Mouse (Mus musculus) gastrocnemius, postnatal 10 days (tissue): Measurements from ENCODE around the gene Rexo5. TPM values are rescaled to one million over a fixed set of nuclear protein-coding genes. Genes with fewer than 3 reads are reported as not detected.

ENCODE experiments used
- DNase-seq: peaks from one replicate; pipeline ENCODE4 v3.0.0; 2021; ENCODE audit warnings: mixed read lengths
- total RNA-seq, 2 experiments: library from RNA; stranded (reverse); gene quantifications; 2 replicates each; pipeline ENCODE4 v1.2.3; 2021

Rexo5 gene
- total RNA-seq, 2 experiments from 2014 or later: 1.9 to 2.9 TPM

DNA sequence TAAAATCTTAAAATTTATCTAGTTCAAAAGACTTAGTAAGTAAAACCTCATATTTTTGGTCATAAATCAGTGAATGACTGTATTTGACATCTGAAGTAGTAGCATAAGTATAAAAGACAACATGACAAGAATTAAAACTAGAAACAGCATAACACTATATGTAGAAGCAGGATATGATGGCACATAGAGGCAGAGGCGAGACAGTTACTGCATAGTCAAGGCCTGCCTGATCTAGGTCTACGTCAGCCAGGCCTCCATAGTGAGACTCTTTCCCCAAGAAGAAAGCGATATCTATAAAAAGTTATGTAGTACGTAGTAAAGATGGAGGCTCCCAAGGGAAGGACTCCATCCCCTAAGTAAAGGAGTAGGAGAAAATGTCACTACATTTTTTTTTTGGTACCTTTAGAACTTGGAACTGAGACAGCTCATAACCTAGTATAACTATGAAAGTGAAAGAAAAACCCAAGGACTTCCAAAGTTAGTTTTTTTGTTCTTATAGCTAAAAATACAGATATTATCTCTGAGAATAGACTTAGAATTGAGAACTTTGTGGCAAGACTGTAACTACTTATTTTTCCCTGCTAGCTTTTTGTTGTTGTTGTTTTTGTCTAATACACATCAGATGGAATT, 48.1 kb downstream of the Rexo5 start:
- no peak for DNase-seq

DNA sequence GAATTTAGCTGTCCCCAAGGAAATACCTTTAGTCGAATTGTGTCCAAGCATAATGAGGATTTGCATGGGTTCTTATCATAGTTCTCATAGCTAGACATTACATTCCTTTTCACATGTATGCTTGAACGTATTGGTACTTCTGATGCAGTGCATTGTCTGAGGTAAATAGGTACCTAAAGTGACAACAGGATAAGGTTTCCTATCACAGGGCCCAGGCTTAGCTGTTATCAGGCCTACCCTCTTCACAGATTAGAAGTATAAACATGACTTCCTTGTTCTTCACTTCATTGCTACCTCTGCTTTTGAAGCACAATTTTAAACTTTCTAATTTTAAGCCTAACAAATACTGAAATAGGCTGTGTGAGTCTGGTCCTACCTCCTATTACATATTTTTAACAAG, 51.7 kb downstream of the Rexo5 start:
- no peak for DNase-seq

GRCm38 (mm10) chr7:119847396-119847795, 53.6 kb downstream of the Rexo5 start:
- no peak for DNase-seq

GRCm38 (mm10) chr7:119849096-119849495, 55.3 kb downstream of the Rexo5 start:
- peak; percentile 73 for DNase-seq

DNA sequence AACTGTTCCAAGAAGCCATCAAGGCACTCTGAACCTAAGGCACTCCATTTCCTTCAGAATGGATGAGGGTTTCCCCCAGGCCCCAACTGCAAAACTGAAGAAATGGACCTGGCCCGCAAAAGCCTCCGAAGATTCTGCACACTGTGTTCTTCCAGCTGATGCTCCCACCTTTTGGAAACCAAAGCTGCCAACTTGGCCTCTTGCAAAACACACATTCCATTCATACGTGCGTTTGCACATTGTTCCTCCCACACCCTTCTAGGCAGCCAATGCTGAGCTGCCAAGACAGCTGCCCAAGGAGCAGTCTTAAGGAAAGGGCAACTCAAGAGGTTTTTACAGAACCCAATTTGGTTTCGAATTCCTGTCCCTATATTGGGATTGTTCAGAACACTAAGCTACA, 56.9 kb downstream of the Rexo5 start:
- DNase-seq: peak; percentile 5

DNA sequence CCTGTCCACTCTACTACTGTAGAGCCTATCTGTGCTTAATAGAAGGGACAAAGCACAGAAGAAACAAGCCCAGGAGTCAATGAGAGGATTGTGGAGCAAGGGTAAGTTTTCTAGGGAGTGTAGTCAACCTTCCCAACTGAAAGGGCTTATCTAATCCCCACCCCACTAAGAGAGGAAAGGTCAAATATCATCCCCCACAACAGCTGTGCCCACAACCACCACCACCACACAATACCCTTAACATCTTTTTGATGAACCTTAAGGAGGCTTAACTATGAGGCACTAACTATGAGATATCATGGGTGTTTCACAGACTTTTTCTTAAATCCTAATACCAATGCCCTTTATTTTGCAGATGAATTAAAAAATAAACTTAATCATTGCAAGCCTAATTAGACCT, 58.7 kb downstream of the Rexo5 start:
- DNase-seq: no peak

- no peak for DNase-seq
Measured at GRCm38 (mm10) chr7:119853186-119853585, 59.4 kb downstream of the Rexo5 start.

- DNase-seq: no peak
Measured at GRCm38 (mm10) chr7:119854362-119854761, 60.6 kb downstream of the Rexo5 start.

DNA sequence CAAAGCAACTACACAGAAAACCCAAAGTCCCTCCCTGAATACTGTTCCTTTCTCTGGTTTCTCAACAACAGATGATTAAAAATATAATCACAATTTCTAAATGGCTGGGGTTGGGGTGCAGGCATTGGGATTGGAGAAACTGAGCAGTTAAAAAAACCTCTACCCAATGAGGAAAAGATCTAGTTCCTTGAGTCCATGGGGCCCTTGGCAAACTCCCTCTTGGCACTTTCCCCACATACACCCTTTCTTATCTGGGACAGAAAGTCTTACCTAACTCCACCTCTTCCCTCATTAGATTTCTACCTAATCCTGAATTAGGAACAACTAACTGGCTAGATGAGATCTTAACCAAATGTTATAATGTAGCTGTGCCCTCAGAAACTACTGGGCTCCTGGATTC, 61.2 kb downstream of the Rexo5 start:
- DNase-seq: no peak

- DNase-seq: no peak
Measured at GRCm38 (mm10) chr7:119859476-119859875, 65.7 kb downstream of the Rexo5 start.

GRCm38 (mm10) chr7:119860116-119860515, 66.3 kb downstream of the Rexo5 start:
- DNase-seq: no peak

DNA sequence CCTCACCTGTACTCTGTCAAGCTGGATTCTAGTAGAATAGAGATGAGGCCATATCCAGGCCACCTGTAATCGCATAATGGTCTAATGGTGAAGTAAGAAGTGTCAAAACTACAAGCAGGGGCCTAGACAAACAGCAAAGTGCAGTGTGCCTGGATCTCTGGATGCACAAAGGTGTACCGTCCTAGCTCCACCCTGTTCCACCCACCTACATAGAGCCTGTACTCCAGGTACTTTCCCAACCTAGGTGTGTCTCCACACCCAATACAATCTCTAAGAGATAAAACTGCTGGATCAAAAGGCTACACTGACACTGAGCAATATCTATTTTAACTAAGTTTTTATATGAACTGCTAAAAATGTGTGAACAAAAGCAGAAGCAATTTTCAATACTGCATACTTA, 66.7 kb downstream of the Rexo5 start:
- no peak for DNase-seq

DNA sequence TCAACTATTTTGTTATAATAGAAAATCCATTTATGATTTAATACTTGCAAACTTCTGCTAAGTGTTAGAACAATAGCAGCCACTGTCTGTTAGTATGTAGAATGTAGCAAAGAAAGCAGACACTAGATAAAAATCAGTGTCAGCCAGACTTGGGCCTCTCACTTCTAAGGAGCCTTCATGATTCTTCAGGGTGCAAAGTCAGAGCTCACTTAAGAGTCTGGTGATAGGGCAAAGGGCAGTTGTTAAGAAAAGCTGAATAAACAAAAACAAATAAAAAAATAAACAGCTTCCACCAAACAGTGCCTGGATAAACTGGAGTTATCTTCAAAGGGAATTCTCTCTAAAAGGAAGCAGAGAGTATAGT, 67.1 kb downstream of the Rexo5 start:
- DNase-seq: no peak

- DNase-seq: peak; percentile 10
Measured at GRCm38 (mm10) chr7:119861335-119862091, 67.7 kb downstream of the Rexo5 start.

GRCm38 (mm10) chr7:119862167-119862566, 68.4 kb downstream of the Rexo5 start:
- DNase-seq: no peak

DNA sequence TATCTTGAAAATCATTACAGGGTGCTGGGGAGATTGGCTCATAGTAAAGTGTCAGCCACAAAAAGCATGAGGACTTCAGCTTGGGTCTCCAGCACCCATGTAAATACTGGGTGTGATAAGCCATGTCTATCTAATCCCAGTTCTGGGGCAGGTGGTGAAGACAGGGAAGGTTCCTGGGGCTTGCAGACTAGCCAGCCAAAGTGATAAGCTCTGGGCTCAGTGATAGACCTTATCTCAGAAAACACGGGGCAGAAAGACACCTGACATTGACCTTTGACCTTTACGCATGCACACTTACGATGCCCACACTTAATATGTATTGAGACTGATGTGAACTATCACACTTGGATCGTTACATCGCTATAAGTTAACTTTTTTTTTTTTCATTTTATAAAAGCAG, 70.7 kb downstream of the Rexo5 start:
- no peak for DNase-seq

DNA sequence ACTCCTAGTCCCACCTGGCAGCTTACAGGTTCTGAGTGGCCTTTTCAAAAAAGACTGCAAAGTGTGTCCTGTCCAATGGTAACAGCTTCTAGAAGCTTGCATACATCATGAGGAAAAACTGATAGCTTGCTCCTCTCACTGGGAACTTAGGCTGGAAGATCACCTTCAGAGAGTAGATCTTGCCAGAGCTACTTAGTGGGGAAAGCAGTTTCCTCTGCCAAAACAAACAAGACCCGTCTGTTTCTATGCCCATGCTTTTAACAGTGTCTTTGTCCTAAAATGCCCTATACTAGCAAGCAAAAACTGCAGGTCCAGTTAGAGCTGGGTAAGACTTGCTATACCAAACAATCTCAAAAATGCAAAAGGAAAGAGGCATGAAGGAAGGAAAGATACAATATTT, 72.3 kb downstream of the Rexo5 start:
- no peak for DNase-seq

GRCm38 (mm10) chr7:119872204-119872603, 78.4 kb downstream of the Rexo5 start:
- DNase-seq: no peak

GRCm38 (mm10) chr7:119873050-119873449, 79.2 kb downstream of the Rexo5 start:
- no peak for DNase-seq

DNA sequence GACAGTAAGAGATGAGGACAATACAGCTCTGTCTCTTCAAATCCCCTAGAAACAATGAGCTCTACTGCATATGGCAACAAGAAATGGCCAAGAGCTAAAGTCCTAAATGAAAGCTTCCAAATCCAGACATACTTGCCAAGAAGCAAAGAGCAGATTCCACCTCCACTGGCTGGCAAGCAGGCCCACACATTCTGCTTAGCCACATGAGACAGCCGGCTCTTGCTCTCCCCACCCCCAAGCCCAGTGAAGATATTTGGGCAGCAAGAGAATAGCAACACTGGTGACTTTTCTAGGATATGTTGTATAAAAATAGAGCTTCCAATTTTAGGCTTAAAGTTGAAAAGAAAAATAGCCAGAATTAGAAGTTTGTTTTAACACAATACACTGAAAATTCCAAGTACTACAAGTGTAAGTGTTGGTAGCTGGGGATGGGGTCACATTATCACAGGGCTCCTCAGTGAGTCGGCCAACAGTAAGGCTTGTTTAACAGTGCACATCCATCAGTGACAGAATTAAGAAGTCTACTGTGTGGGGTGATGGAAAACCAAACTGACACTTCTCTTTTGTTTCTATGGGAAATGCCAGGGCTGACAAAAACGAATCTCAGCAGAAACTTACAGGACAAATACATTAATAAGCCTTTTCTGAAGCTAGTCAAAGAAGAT, 82.1 kb downstream of the Rexo5 start:
- no peak for DNase-seq

- DNase-seq: no peak
Measured at GRCm38 (mm10) chr7:119879171-119879570, 85.4 kb downstream of the Rexo5 start.

DNA sequence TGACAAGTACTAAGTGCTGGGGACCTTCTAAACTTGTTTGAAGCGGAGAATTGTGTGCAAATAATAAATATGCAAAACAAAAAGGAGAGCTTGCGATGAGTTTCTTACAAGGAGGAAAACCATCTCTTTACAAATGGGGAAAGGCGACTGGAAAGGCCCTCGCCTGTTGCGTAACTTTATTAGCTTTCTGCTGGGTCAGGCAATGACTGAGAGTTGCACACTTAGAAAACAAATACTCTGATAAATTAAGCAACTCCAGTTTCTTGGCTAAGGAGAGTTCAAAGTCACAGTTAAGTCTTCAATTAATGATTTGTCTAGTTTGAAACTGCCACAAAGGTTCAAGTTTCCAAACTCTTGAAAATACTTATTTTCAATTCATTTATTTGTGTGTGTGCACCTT, 86.5 kb downstream of the Rexo5 start:
- DNase-seq: no peak

DNA sequence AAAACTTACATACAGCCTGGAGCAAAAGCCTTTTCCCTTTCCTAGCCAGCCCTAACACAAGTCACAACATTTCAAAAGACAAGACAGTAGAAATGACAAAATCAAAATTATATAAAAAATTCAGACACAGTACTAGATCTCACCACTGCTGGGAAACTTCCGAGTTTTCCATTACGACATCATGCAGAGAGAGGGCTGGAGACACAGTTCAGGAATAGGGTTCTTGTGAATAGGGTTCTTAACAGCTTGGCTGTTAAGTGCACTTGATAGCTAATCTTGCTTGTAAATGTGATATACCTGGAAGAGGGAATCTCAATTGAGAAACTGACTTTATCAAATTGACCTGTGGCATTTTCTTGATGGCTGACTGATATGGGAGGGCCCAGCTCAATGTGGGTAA, 87.4 kb downstream of the Rexo5 start:
- DNase-seq: no peak

GRCm38 (mm10) chr7:119887887-119888286, 94.1 kb downstream of the Rexo5 start:
- DNase-seq: no peak
